Mouse (Mus musculus): ENCODE measurements around the gene Gpr62. TPM values are rescaled to one million over a fixed set of nuclear protein-coding genes. Genes with fewer than 3 reads are reported as not detected.
A peak's percentile ranks its signal among the peaks of the same experiment; 100 is the strongest.
"Not testable (repeated sequence)": the region's sequence is repeated elsewhere in the genome, so short reads cannot be mapped to it uniquely, and the experiment has no call there.

The Gpr62 gene
- 0.35 and 0.36 TPM in 2 replicates for polyA plus RNA-seq (2012; rRNA removed)

GRCm38 (mm10) chr9:106465571-106466200 lies at the start of gene Gpr62:
Gpr62 (minus strand) TSS chr9:106465938.
- no peak for DNase-seq (ENCODE audit: low read depth)

GRCm38 (mm10) chr9:106514273-106514672 lies 48.5 kb upstream of the Gpr62 start, which contains the start of gene Iqcf5:
Iqcf5 (plus strand) TSS chr9:106514573.
- DNase-seq (ENCODE audit: low read depth) = no peak

- no peak for DNase-seq (ENCODE audit: low read depth)
Measured at GRCm38 (mm10) chr9:106513566-106513965, 47.8 kb upstream of the Gpr62 start.

- DNase-seq (ENCODE audit: low read depth) = no peak
Measured at GRCm38 (mm10) chr9:106512729-106513450, 47.2 kb upstream of the Gpr62 start.

GRCm38 (mm10) chr9:106509356-106509755 lies 43.6 kb upstream of the Gpr62 start:
- no peak for DNase-seq (ENCODE audit: low read depth)

DNA sequence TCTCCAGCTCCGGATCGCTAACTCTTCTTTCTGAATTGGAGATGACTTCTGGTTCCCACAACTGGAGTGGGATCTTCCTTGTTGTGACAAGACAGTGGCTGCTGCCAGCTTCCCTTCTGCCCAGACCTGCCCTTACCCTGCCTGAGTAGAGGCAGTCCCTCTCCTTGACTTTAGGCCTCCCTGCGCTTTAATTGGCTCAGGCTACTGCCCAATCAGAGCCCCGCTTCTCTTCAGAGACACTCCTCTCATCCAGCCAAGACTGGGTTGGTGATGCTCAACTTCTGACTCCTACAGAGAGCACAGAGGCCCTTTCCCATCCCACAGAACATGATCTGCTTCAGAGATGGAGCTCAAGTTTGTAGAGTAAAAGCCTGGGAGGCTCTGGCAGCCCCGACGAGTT lies 38.5 kb upstream of the Gpr62 start:
- DNase-seq (ENCODE audit: low read depth) = no peak

DNA sequence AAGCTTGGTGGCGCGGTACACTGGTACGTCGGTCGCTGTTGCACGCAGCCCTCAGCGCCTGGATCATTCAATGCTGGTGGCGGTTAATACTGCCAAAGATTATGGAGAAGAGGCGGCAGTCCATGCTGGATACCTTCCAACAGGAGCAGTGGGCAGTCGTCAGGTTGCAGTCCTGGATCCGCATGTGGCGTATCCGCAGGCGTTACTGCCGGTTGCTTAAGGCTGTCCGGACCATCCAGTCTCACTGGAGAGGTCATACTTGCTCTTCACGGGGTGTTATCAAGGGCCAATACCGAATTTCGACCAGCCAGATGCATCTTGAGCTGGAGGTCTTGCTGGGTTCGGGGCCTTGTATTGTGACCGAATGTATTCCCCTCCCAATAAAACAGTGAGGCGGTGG lies 36.1 kb upstream of the Gpr62 start:
- DNase-seq (ENCODE audit: low read depth) = no peak

DNA sequence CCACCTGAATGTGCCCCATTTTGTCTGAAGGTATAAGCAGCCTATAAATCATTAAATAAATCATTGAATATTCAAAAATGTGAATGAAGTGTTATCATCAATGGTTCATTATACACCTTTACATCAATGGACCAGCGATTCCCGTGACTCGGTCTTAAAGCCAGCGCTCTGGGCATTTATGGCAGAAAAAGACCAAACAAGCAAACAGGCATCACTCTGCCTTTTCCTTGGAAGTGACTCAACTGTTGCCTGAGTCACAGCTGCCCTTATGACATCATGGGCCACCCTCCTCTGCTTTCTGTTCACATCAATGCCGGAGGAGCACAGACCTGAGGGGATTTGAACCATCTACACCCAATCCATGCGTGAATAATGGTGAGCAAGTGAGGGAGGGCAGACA lies 33.9 kb upstream of the Gpr62 start, which contains the start of gene Iqcf1:
Gene Iqcf1 (plus strand): TSS at position 301 of the 400 bp plus-strand sequence.
- no peak for DNase-seq (ENCODE audit: low read depth)

DNA sequence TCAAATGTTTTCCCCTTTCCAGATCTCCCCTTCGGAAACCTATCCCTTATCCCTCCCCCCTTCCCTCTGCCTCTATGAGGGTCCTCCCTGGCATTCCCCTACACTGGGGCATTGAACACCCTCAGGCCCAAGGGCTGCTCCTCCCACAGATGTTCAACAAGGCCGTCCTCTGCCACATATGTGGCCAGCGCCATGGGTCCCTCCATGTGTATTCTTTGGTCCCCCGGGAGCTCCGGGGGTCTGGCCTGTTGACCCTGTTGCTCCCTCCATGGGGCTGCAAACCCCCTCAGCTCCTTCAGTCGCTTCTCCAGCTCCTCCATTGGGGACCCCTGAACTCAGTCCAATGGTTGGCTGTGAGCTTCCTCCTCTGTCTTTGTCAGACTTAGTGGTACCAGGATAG lies 21.9 kb upstream of the Gpr62 start:
- DNase-seq (ENCODE audit: low read depth) = not testable (repeated sequence)

GRCm38 (mm10) chr9:106485076-106485475 lies 19.3 kb upstream of the Gpr62 start:
- DNase-seq (ENCODE audit: low read depth) = no peak

DNA sequence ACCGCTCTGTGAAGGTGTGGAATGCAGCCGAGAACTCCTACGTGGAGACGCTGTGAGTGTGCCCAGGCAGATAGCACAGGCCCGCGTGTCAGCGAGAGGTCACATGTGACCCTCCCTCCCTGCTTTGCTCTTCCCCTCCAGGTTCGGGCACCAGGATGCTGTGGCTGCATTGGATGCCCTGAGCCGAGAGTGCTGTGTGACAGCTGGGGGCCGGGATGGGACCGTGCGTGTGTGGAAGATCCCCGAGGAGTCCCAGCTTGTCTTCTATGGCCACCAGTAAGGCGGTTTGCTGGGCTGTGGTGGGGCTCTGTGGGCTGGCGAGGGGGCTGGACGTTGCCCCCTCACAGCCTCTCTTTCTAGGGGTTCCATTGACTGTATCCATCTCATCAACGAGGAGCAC lies 17.9 kb upstream of the Gpr62 start:
- DNase-seq (ENCODE audit: low read depth) = no peak

DNA sequence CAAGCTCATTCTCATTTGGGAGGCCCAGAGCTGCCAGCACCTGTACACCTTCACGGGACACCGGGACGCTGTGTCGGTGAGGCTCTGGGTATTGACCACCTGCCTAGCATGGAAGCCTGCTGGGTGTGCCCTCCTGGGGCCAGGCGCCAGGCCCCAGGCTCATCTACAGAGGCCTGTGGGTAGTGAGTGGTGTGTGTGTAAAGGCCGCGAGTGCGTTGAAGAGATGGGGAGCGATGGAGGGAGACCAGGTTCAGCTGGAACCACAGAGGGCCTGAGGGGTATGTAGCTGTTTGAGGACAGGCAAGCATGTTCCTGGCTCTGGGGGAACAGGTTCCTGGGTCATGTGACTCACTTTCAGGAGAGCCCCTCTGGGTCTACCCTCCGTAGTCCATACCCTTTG lies 17.4 kb upstream of the Gpr62 start:
- no peak for DNase-seq (ENCODE audit: low read depth)

DNA sequence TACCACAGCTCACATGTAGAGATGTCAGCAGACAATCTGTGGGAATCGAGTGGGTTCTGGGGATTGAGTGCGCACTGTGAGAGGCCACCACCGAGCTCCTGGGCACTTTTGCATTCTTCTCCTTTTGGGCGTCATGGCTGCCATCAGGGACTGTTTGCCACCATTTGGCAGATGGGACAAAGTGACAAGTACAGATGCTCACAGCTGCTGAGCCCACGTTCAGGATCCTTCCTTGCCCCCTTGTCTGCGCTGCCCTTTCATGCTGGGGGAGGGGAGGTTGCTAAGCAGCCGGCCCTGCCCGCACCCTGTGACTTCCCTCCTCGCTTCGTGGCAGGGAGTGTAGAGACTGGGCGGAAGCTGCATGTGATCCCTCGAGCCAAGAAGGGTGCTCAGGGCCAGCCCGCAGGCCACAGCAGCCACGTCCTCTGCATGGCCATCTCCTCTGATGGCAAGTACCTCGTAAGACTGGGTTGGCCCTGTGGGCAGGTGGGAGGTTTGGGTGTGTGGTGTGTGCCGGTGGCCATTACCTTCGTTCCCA lies 16.9 kb upstream of the Gpr62 start:
- DNase-seq (ENCODE audit: low read depth) = no peak

- DNase-seq (ENCODE audit: low read depth) = no peak
Measured at GRCm38 (mm10) chr9:106481676-106482075, 15.9 kb upstream of the Gpr62 start.

DNA sequence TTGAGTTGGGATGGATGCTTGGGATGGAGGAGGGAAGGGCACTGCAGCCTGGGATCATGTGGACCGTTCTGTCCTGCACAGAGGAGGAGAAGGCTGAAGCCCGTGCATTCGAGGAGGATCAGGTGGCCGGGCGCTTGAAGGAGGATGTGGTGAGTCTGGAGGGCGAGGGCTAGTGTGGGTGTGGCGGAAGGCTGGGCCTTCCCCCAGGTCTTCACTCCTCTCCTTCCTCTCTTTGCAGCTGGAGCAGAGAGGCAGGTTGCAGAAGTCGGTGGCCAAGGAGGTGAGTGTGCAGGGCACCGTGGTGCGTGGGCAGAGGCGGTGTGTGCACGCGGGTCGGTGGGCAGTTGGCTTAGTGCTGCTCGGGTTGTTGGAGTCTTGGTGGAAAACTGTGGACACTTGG lies 15.3 kb upstream of the Gpr62 start:
- DNase-seq (ENCODE audit: low read depth) = no peak

DNA sequence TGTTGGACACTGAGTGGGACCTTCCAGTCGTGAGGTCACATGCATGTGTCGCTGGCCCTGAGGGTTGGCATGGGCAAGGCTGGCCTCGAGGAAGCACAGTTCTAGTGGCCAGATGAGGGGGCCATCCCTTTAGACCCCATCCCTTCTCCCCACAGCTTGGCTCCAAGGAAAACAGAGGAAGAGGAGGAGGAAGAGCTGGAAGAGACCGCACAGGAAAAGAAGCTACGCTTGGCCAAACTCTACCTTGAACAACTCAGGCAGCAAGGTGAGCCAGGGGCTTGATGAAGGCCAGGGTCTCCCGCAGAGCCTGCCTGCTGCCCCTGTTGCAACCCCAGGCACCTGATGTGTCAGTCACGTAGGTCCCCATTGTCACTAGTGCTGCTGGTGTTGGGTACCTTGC lies 14.8 kb upstream of the Gpr62 start:
- no peak for DNase-seq (ENCODE audit: low read depth)

- DNase-seq (ENCODE audit: low read depth) = no peak
Measured at GRCm38 (mm10) chr9:106478101-106478500, 12.4 kb upstream of the Gpr62 start.

GRCm38 (mm10) chr9:106477649-106478048 lies 11.9 kb upstream of the Gpr62 start:
- no peak for DNase-seq (ENCODE audit: low read depth)

DNA sequence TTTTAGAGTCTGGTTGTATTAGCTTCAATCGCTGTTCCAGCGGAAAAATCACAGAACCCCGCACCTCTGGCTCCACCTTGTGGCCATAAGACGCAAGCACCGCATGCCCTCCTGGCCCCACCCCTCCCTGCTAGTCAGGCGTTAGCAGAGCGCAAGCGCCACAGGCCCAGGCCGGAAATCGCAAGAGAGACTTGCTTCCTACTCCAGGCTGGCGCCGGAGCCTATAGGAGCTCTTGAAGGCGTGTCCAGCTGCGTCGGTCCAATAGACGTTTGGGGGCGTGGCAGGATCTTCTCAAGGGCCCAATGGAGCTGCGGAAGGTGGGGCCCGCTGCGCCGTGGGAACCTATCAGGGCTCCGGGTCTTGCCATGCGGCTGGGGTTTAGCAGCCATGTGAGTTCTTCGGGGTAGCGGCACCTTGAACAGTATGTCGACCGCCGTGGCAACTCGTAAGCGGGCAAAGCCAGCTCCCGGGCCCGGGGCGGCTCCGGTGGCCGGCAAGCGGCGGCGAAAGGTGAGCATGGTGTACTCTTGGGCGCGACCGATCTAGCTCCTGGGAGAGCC lies 11.3 kb upstream of the Gpr62 start, which contains the start of gene Parp3:
Gene Parp3 (minus strand): TSS at position 26 of the 561 bp plus-strand sequence.
- DNase-seq (ENCODE audit: low read depth) = peak; percentile 92

DNA sequence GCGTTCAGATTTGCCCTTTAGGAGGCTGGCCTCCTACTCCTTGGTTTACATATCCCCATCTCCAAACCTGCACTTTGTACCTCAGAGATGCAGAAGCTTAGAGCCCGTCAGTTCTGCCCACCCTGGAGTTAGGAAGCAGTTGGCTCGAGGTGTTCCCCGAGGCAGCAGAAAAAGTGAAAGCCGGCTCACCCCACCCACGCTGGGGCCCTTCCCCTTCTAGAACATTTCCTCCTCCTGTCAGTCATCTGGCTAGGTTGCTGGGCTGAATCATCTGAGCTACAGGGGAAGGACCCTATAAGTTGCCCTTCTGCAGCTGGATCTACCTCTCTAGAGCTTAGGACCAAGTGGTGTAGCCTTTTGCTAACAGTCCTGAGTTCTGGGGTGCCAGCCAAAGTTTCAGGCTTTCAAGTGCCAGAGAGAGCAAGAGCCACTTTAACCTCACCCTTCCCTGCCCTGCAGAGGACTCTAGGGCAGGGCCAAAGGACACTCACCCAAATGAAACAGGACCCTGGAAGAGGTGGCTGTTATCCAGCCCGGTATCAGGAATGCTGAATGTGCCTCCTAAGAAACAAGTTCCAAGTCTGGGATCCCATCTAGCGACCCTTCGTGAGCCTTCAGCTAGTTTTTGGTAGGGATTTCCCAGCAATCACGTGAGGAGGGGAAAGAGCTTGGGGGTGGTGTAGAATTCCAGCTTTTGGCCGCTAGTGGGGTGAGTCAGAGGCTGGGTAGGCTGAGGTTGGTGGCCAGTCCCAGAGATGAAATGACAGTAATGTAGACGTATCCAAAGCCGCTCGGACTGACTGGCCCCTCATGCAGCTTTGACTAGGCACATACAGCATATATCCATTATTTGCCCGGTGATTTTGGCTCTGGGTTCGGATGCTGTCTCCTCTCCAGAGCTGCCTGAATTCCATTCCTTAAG lies 10.5 kb upstream of the Gpr62 start:
- DNase-seq (ENCODE audit: low read depth) = peak; percentile 28

DNA sequence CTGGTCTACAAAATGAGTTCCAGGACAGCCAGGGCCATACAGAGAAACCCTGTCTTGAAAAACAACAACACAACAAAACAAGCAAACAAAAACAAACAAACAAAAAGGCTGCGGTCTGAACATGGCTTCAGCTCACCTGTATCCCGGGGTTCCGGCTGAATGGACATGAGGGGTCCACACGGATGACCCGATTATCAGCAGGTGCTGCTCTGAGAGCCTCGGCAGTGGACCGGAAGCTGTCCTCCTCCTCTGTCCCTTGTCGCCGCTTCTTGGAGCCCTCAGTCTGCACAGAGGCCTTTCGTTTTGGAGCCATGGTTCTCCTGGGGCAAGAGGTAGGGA lies 9.9 kb upstream of the Gpr62 start, which contains the start of gene Rrp9:
Gene Rrp9 (plus strand): TSS at position 301 of the 339 bp plus-strand sequence.
- no peak for DNase-seq (ENCODE audit: low read depth)

GRCm38 (mm10) chr9:106475046-106475445 lies 9.3 kb upstream of the Gpr62 start:
- no peak for DNase-seq (ENCODE audit: low read depth)
